Mouse (Mus musculus): ENCODE data around the gene Bag3. TPM values are rescaled to one million over a fixed set of nuclear protein-coding genes. Genes with fewer than 3 reads are reported as not detected.

The Bag3 gene
- total and polyA plus RNA-seq, 3 experiments = 0.13 to 0.24 TPM; not detected in 1

GRCm38 (mm10) chr7:128579381-128579780 lies 56.0 kb downstream of the Bag3 start:
- no peak for DNase-seq (ENCODE audit: extremely low read depth)
- no peak overlapping the region for H3K27ac ChIP-seq (ENCODE audit: insufficient read depth, low read depth)
- H3K27me3 ChIP-seq (replicated peaks) = no peaks in the 10 kb centered on the region
- H3K4me2 ChIP-seq (ENCODE audit: insufficient read depth, low read depth, poor library complexity, severe bottlenecking) = peak overlapping the region; percentile 17; the same call in 1 of the 2 replicates
- H3K9me3 ChIP-seq (replicated peaks; ENCODE audit: low read length) = no peaks in the 10 kb centered on the region
- dilution Hi-C loops (cut with MboI; ENCODE audit: extremely low pct_ligation_motif_present, extremely low pct_unique_long_range_greater_than_20kb, low sequenced_read_pairs) = no loop called here
- H3K9ac ChIP-seq (ENCODE audit: insufficient read depth, low read depth) = no peak overlapping the region
- peaks cover 6 to 10% of the 10 kb centered on the region in 2 experiments for H3K4me1 ChIP-seq (ENCODE audit: control insufficient read depth in 1 of 2, insufficient read depth in 2 of 2)
- H3K36me3 ChIP-seq (replicated peaks in 1 of 2; ENCODE audit: control insufficient read depth in 1 of 2, insufficient read depth in 1 of 2, low read length in 1 of 2) = no peaks in the 10 kb centered on the region
- in situ Hi-C loops (cut with MboI; ENCODE audit: low pct_ligation_motif_present, low pct_unique_long_range_greater_than_20kb, low sequenced_read_pairs) = no loop called here
- H3K79me2 ChIP-seq (replicated peaks; ENCODE audit: control insufficient read depth, extremely low read depth, insufficient read depth, poor library complexity, severe bottlenecking) = no peaks in the 10 kb centered on the region
- H3K4me3 ChIP-seq (replicated peaks in 1 of 3; ENCODE audit: low read depth in 2 of 3, low read length in 2 of 3, poor library complexity in 1 of 3) = no peak overlapping the region
- TF ChIP-seq IRF4 (IDR thresholded peaks at IDR 0.05; ENCODE audit: low read depth, low read length) (no peak), EP300 (IDR thresholded peaks at IDR 0.05; ENCODE audit: low read length) (no peak), SMC3 (IDR thresholded peaks at IDR 0.05; ENCODE audit: low read depth, low read length) (no peak), POLR2A (IDR thresholded peaks at IDR 0.05; ENCODE audit: low read depth, low read length) (no peak), ZNF384 (IDR thresholded peaks at IDR 0.05; ENCODE audit: low read depth, low read length) (no peak), POLR2AphosphoS2 (IDR thresholded peaks at IDR 0.05; ENCODE audit: low read depth, low read length) (no peak), MEF2A (IDR thresholded peaks at IDR 0.05; ENCODE audit: borderline replicate concordance, low read depth, low read length) (no peak), UBTF (IDR thresholded peaks at IDR 0.05; ENCODE audit: low read depth, low read length) (no peak), MYC (IDR thresholded peaks at IDR 0.05; ENCODE audit: low read depth, low read length) (no peak), TCF12 (IDR thresholded peaks at IDR 0.05; ENCODE audit: low read depth, low read length) (no peak), ZKSCAN1 (IDR thresholded peaks at IDR 0.05; ENCODE audit: borderline replicate concordance, low read depth, low read length) (no peak), TBP (conservative IDR thresholded peaks at IDR 0.05; ENCODE audit: low read depth, low read length) (no peak), MAFK (IDR thresholded peaks at IDR 0.05; ENCODE audit: insufficient replicate concordance, low read length) (no peak), KAT2A (IDR thresholded peaks at IDR 0.05; ENCODE audit: insufficient replicate concordance, low read length) (no peak), GABPA (IDR thresholded peaks at IDR 0.05; ENCODE audit: insufficient replicate concordance, low read depth, low read length) (no peak), USF1 (IDR thresholded peaks at IDR 0.05; ENCODE audit: low read depth, low read length) (no peak)

- in situ Hi-C loops (cut with MboI; ENCODE audit: low pct_ligation_motif_present, low pct_unique_long_range_greater_than_20kb, low sequenced_read_pairs) = no loop called here
- no peaks in the 10 kb centered on the region for H3K9me3 ChIP-seq (replicated peaks; ENCODE audit: low read length)
- no peak overlapping the region for H3K9ac ChIP-seq (ENCODE audit: insufficient read depth, low read depth)
- no peaks in the 10 kb centered on the region for H3K79me2 ChIP-seq (replicated peaks; ENCODE audit: control insufficient read depth, extremely low read depth, insufficient read depth, poor library complexity, severe bottlenecking)
- no peak overlapping the region for H3K4me3 ChIP-seq (replicated peaks in 1 of 3; ENCODE audit: low read depth in 2 of 3, low read length in 2 of 3, poor library complexity in 1 of 3)
- TF ChIP-seq ZMIZ1 (IDR thresholded peaks at IDR 0.05; ENCODE audit: low read depth, low read length) = no peak
- no peak for TF ChIP-seq UBTF (IDR thresholded peaks at IDR 0.05; ENCODE audit: low read depth, low read length)
- TF ChIP-seq EP300 (IDR thresholded peaks at IDR 0.05; ENCODE audit: low read length) = no peak
- TF ChIP-seq JUND (conservative IDR thresholded peaks at IDR 0.05; ENCODE audit: low read depth, low read length) = no peak
- TF ChIP-seq SIN3A (IDR thresholded peaks at IDR 0.05; ENCODE audit: low read length) = no peak
- no peak for TF ChIP-seq USF2 (conservative IDR thresholded peaks at IDR 0.05; ENCODE audit: low read depth, low read length)
- no peak for TF ChIP-seq ZKSCAN1 (IDR thresholded peaks at IDR 0.05; ENCODE audit: borderline replicate concordance, low read depth, low read length)
- no peak for TF ChIP-seq ETS1 (conservative IDR thresholded peaks at IDR 0.05; ENCODE audit: low read depth, low read length)
- no peak for TF ChIP-seq MAZ (IDR thresholded peaks at IDR 0.05; ENCODE audit: low read depth, low read length)
- dilution Hi-C loops (cut with MboI; ENCODE audit: extremely low pct_ligation_motif_present, extremely low pct_unique_long_range_greater_than_20kb, low sequenced_read_pairs) = no loop called here
- no peak for DNase-seq (ENCODE audit: extremely low read depth)
- H3K4me1 ChIP-seq (ENCODE audit: control insufficient read depth in 1 of 2, insufficient read depth in 2 of 2) = peaks cover 6 to 10% of the 10 kb centered on the region in 2 experiments
- no peaks in the 10 kb centered on the region for H3K27me3 ChIP-seq (replicated peaks)
- H3K36me3 ChIP-seq (replicated peaks in 1 of 2; ENCODE audit: control insufficient read depth in 1 of 2, insufficient read depth in 1 of 2, low read length in 1 of 2) = no peaks in the 10 kb centered on the region
- H3K4me2 ChIP-seq (ENCODE audit: insufficient read depth, low read depth, poor library complexity, severe bottlenecking) = no peak overlapping the region
- no peak overlapping the region for H3K27ac ChIP-seq (ENCODE audit: insufficient read depth, low read depth)
These were observed 56.9 kb downstream of the Bag3 start for GRCm38 (mm10) chr7:128580318-128580717.
